Mouse (Mus musculus): ENCODE measurements around the gene Coq9.

Gene Coq9

DNA sequence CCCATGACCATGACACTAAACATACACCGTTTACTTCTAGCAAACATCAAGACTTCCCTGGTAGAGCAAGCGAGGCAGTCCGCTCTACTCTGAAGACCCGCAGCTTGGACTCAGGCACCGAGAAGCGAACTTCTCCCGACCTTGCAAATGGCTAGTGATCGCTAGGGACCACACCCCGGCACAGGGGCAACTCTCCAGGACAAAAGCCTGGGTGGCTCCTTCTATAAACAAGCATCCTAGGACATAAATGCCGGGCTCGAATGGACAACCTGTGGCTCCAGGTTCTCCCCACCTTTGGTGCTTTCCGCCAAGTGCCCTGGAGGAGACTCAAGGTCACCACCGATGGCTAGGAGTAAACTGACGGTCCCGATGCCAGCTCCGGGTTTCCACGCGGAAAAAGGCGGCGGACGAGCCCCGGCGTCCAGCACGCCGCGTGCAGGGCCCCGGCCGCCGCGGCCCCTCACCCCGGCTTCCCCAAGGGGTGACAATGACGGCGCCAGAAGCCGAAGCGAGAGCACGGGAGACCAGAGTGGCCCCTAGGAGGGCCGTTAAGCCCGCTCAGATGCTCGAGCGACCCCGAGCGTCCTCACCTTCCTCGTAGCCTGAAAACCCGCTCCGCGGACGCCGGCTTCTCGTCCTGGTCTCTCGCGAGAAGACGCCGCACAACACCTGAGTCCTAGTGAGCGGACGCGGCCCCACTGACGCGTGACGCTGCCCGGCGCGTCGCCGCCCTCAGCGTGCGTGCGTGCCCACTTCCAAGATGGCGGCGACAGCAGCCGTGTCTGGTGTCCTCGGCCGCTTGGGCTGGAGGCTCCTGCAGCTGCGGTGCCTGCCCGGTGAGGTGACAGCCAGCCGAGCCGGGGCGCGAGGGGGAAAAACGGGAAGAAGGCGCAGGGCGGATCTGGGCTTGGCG, at the start of gene Coq9, which contains the start of gene Ciapin1:
Gene Coq9, plus strand, starts transcription at position 660 of the 913 bp plus-strand sequence.
Gene Ciapin1, minus strand, starts transcription at position 697 of the 913 bp plus-strand sequence.
- DNase-seq: peak; percentile 90

DNA sequence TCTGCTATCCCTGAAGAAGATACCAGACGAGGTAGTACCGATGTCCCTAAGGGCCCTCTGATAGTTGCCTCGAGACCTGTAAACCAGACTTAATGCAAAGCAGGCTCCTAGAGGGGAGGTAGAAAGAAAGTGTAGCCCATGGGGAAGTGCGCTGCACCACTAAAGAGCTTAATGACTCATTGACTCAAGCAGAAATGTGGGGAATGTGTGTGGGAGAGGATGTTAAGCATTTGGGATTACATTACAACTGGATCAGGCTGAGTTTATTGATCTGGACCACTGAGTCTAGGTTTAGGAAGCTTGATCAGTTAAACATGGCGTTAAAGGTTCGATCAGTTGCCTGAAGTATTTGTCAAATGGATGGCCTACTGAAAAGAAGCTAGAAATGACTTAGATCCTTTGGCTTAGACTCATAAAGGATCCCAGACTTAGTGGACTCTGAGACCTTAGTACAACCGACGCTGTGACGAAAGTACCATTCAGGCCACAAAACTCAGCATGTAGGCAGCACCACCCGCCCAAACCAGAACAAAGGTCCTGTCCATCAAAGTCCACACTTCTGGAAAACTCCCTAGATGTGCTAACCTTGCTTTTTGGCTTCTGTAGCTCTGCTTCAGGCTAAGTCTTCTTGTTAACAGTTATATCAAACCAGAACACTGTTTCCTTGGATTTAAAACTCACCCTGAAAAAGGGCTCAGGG, 48.7 kb upstream of the Coq9 start:
- DNase-seq: no peak

DNA sequence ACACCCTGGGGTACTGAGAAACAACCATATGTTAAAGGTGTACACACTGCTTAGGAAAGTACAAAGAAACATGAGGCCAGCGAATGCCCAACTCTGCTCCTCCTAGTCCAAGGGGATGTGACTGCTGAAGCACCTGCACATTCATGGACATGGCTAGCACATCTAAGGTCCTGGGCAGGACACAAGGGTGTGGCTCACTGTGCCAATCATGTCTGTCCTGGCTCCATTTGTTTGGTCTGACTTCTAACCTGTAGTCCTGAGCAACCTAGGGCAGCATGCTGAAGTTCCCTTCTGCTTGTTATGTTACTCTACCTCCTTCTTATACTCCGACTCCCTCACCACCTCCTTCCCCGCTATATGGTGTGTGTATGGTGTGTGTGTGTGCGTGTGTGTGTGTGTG, 43.8 kb upstream of the Coq9 start:
- no peak for DNase-seq

DNA sequence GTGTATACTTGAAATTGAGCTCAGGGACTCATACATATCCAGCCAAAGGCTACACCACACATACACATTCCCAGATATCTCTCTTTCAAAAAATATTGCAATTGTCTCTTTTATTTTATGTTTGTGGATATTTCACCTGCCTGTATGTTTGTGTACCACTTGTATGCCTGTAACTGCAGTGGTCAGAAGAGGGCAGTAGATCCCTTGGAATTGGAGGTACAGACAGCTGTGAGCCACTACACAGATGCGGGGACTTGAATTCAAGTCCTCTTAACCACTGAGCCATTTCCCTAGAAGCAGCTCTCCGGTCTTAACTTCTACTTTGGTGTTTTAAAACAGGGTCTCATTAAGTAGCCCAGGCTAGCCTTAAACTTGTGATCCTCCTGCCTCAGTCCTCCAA, 43.3 kb upstream of the Coq9 start:
- DNase-seq: no peak

DNA sequence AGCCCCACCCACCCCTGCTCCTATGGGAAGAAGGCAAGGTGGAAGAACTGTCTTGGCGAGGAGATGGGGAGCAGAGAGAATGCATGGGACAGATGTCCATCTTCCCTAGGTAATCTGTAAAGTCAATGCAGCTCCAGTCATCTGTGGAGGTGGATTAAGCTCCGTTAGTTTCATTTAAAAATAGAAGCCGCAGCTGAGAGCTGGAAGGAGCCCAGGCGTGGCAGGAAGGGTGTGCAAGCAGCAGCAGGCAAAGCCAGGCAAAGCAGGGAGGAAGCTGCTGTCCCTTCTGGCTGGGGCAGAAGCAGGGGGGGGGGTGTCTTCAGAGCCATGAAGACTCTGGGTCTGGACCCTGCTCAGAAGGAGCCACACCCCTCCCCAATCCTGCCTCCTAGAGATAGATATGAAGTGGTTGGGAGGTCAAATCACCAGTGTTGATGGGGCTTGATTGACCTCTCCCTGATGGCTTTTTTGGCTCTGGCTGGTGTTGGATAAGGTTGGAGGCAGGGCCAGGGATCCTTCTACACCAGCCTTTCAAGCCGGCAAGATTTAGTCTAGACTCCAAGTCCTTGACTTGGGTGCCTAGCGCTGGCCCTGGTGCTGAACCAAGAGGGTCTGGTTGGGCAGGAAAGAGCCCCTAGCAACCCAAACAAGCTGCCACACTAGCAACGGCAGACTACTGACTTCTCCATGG, 37.7 kb upstream of the Coq9 start:
- DNase-seq: no peak

DNA sequence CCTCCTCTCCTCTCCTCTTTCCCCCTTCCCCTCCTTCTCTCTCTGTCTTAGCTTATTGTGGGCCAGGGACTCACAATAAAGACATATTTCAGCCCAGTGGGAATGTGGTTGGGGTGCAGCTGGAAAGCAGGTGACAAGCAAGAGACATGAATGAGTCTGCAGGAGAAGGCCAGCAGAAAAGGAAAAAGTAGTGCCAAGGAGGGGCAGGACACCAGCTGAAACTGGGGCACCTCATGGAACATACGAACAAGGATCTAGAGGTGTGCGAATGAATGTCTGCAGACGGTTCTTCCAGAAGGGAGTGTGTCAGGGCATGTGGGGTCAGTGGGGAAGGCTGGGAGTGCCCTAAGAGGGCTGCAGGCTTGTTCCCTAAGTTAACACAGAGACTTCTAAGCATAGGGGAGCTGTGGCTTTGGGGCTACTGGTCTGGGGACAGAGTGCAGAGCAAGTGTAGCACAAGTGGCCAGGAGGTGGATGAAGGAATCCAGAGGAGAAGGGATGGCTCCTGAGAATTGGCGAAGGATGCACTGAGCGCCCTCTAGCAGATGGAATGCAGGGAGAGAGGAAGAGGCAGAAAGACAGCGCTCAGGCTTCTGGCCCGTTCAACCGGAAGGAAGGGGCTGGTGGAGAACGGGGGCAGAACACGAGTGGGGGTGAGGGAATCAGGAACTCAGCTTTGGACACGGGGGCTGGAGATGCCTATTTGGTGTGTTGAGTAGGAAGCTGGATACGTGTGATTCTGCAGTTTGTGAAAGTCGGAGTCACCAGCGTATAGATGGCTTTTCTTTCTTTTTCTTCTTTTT, 36.6 kb upstream of the Coq9 start:
- no peak for DNase-seq

DNA sequence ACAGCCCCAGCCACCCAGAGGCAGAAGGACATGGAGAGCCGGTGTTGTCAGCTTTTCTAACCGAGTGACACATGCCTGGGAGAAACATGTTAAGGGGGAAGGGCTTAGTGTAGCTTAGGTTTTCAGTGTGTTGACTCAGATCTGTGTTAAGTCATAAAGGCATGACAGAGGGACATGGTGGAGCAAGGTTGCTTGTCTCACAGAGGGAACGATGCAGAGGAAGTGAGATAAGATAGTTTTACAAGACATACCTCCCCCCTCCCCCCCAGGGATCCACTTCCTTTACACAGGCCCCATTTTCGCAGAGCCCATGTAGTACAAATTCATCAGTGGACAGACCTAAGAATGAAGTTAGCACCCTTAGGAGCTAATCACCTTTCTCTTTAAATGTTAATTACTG, 35.7 kb upstream of the Coq9 start:
- DNase-seq: no peak

DNA sequence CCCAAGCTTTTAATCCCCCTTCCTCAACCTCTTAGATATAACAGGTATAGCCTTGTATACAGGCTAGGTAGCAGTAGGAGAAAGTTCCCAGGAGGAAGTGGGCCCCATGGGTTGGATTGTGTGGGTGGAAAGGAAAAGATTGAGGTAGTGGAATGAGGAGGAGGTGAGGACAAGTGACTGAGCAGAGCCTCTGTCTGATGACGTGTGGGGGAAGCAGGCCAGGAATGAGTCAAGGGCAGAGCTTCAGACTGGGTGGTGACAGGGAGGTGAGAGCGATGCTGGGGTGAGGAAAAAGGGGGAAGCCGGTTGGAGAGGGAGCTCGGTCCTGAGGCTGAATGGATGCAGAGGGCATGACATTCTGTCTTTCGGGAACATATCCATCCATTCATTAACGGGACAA, 34.6 kb upstream of the Coq9 start:
- DNase-seq: no peak

DNA sequence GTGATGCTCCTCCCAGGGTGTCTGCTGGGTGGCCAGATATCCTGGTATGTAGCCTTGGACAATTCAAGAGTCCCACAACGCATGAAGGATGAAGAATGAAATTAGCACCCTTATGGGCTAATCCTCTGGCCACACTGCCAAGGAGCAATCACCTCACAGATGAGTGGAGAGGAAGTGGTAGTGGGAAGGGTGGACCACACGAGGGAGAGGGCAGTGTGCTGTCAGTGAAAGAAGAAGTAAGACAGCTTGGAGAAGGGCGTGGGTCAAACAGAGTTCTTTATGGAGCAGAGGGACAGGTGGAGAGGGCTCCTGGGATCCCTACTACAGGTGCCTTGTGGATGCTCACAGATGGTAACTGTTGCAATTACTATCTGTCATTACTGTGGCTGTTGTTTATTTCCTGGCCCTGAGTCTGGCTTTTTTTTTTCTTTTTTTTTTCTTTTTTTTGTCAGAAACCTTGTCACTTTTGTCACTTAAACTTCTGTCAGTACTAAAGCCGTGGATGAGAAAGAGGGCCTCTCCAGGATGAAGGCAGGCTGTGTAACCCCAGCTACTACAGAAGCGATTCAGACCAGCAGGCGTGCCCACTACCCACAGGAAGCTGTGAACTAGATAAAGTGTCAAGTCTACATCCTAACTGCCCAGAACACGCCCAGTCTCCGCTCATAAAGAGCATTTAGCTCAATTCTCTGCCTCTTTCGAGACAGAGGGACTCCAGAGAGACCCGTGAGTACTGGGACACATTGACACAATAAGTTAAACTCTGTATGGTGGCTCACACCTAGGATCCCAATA, 33.4 kb upstream of the Coq9 start:
- DNase-seq: no peak

DNA sequence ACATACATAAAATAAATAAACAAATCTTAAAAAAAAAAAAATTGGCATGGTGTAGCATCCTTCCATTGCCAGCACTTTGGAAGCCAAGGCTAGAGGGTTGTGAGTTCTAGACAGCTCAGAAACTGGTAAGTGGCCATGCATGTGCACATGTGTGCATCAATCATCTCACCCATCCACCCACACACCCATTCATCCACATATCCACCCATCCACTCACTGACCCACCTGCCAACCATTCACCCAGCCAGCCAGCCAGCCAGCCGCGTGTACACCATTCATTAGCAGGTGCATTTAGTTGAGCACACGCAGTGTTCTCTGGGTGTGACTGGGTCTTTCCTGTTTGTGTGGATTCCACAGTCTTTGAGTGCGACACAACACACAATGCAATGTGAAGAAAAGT, 32.3 kb upstream of the Coq9 start:
- DNase-seq: no peak

DNA sequence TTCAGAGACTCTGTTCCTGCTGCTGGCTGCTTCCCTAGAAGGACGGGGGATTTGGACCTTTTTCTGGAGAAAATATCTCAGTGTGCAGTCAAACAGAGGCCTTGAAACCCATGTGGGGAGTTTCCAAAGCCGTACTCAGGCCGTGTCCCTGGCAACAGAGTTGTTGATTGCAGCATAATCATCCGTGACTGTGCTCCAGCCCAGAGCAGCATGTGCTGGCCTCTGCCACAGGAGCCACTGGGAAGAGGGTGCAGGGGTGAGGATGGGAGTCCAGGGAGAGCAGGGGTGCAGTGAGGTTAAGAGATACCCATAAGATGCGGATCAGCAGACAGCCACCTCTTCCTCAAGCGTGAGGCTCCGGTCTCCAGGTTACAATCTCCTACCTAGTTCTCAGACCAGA, 30.6 kb upstream of the Coq9 start:
- no peak for DNase-seq

DNA sequence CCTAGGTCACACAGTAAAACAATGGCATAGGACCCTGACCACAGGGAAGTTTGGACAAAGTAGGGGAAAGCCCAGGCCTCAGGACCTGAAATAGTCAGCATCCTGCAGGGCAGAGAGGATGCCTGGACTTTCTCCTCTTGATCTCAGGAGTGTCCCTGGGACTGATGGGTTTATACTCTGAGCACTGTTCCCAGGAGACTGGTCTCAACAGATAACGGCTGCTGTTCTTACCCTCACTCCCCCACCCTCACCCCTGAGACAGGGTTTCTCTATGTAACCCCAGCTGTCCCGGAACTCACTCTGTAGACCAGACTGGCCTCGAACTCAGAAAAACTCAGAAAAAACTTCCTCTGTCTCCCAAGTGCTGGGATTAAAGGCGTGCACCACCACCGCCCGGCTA, 29.7 kb upstream of the Coq9 start:
- no peak for DNase-seq

DNA sequence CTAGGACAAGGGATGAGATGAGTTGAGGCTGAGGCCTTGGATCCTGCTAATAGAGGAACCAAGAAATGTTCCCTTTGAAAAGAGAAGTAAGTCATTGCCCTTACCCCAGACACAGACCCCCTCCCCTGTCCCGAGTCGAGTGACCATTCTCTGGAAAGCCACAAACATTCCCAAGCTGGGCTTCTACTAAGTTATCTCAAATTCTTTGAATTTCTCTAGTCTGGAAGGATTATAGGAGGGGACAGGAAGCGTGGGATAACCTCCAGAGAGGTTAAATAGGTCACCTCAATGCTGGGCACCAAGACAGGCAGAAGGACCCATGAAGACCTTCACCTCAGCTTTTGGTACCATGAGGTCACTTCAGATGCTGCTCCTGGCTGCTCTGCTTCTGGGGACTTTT, 28.0 kb upstream of the Coq9 start, which contains the start of gene Ccl17:
Gene Ccl17, plus strand, starts transcription at position 301 of the 400 bp plus-strand sequence.
- DNase-seq: no peak

DNA sequence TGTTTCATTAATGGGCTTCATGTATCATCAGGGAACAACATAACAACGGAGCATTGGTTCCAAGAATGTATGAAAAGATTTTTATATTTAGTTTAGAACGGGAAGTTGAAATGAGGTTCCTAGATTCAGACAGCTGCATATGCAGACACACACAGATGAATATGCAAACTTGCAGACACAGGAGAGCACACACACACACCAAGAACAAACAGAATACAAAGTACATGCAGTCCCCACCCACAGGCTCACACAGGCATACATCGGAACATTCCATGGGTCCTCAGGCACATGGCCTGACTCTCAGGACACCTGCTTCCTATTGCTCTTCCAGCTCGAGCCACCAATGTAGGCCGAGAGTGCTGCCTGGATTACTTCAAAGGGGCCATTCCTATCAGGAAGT, 27.3 kb upstream of the Coq9 start:
- DNase-seq: no peak

DNA sequence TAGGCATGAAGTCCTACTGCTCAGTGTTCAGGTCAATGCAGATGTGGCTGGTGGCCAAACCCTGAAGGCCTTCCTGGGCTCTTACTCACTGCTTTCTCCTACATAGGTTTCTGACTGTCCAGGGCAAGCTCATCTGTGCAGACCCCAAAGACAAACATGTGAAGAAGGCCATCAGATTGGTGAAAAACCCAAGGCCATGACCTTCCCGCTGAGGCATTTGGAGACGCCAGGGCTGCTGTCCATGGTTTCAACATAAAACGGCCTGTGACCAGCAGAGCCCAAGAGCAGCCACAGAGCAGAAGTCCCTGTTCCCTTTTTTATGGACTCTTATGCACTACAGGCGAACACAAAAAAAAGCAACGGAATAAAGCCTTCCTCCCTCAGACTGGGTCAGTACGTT, 26.5 kb upstream of the Coq9 start:
- no peak for DNase-seq

DNA sequence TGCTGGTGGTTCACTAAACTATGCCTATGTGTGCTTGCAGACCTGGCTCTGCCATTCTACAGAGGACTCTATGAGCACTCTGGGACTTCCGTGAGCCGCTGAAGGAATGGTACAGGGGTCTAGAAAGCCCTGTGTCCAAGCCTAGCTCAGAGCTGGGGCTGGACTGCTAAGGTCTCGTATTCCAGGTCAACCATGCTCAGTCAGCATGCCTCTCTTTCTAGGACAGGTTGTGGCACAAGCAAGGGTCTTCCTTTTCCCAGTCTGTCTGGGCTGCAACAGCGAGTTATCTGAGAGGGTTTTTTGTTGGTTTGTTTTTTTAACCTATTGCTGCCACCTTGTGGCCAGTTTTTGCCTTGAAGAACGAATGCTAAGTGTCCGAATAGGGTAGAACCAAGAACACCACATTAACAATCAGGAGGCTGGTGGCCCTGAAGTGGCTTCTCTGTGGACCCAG, 25.4 kb upstream of the Coq9 start:
- peak; percentile 89 for DNase-seq

DNA sequence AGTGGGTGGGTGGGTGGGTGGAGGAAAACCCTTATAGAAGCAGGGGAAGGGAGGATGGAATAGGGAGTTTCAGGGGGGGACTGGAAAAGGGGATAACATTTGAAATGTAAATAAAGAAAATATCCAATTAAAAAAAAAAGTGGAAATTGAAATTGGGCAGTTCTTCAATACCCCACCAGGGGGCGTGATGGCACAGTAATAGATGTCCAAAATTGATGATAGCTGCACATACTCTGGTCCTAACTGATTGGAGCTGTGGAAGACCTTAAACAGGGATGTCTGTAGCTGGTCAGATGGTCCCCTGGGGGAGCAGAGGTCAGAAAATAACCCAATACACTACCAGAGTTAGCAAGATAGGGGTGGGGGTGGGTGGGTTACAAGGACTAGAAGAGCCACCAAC, 23.6 kb upstream of the Coq9 start:
- DNase-seq: no peak

DNA sequence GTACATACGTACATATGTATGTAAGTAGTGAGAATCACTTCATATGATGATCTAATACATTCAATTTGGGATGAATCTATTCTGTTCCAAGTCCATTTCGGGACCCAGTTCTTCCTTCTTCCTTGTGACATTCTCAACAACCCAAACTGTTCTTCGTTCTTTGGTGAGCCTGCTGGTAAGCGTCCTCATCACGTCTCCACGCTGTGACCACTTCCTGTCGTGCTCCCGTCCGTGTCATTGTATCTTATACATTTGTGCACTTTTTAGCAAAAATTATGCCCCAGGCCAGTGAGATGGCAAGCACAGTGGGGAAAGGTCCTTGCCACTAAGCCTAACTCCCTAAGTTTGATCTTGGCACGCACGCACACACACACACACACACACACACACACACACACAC, 20.2 kb upstream of the Coq9 start:
- DNase-seq: no peak

DNA sequence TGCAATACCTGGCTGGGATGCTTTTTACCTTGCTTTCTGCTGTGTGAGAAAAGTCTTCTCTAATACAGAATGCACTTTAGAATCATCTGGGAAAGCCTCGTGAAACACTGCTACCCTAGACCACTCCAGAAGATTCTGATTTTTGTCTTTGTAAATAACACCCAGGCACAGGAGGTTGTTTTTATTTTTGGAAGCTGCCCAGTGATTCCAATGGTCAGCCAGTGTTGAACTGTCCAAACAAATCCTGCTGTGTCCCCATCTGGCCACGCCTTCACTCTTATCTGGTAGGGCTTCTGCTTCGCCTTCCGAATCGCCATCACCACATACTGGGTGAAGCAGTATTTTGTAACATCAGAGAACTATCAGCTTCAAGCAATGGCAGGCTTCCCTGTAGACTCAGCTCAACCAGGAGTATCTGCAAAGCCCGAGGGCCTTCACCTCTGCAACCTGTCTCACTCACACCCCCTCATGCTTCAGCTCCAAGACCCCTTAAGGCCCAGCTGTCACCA, 18.4 kb upstream of the Coq9 start:
- DNase-seq: no peak

DNA sequence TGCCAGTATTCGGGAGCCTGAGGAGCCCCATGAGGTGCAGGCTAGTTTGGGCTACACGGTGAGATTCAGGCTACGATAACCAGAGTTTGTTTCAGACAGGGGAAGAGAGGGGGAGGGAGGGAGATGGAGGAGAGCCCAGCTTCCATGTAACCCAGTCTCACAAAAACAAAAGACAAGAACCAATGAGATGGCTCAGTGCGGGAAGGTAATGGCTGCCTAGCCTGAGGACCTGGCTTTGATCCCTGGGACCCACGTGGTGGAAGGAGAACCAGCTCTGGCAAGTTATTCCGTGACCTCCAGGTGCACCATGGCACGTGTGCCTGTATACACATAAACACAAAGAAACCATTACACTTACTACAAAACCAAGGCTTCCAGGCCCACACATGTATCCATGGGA, 17.6 kb upstream of the Coq9 start:
- DNase-seq: no peak

DNA sequence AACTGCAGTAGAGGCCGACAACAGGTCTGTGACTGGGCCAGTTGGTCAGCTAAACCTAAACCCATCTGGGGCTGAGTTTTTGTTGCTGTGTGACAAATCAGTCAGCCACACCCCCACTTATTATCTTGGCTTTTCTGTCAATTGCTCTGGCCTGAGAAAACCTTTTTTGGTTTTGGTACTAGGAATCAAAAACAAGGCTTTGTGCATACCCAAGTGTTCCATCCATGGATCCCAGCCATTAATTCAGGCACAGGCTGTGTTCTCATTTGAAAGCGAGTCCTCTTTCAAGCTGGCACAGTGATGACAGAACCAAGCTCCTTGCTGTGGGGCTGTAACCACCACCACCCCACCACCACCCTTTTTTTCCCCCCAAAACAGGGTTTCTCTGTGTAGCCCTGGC, 16.7 kb upstream of the Coq9 start:
- DNase-seq: no peak

All from right cerebral cortex, postnatal 4 days (tissue).